Mouse (Mus musculus): Measurements from ENCODE around the gene Oaz3.

Gene Oaz3

GRCm38 (mm10) chr3:94391001-94391400 is 52.7 kb downstream of the Oaz3 start:
- in situ Hi-C loops (cut with MboI; ENCODE audit: low sequenced_read_pairs), result no loop called here

- in situ Hi-C loops (cut with MboI; ENCODE audit: low sequenced_read_pairs), result no loop called here
Measured at GRCm38 (mm10) chr3:94389420-94389819, 54.3 kb downstream of the Oaz3 start.

DNA sequence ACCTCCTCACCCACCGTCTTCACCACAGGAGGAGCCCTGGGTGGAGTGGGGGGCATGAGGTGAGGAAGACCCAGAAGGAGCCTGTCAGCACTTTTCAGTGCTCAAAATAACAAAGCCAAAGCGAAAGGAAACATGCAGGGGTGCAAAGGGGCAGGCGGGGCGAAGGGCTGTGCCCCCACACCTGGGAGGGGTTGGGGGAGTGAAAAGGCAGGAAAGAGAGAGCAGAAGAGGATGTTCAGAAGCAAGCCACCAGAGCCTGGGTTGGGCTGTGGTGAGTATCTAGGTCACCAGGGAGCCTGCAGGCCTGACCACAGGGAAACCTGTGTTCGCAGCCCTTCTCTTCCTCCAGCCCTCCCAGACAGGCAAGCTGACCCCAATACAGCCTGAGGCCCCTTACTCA is 55.7 kb downstream of the Oaz3 start:
- in situ Hi-C loops (cut with MboI; ENCODE audit: low sequenced_read_pairs), result no loop called here

GRCm38 (mm10) chr3:94387391-94387790 is 56.3 kb downstream of the Oaz3 start:
- in situ Hi-C loops (cut with MboI; ENCODE audit: low sequenced_read_pairs), result no loop called here

DNA sequence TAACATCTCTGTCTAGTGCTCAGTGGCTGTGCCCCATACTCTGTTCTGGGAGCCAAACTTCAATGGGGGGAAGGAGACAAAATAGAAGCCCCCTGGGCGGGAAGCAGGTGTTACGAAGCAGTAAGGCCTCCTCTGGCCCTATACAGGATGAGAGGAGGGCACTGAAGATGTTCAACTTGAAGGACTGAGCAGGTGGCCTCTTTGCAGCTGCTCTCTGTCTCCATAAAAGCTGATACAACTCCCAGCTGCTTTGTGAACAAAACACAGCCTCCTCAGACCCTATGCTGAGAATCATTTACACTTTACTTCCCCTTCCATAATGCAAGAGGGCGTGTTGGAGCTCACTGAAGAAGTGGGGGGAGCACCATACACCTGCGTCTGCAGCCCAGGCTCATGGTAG is 57.0 kb downstream of the Oaz3 start:
- in situ Hi-C loops (cut with MboI; ENCODE audit: low sequenced_read_pairs), result no loop called here

DNA sequence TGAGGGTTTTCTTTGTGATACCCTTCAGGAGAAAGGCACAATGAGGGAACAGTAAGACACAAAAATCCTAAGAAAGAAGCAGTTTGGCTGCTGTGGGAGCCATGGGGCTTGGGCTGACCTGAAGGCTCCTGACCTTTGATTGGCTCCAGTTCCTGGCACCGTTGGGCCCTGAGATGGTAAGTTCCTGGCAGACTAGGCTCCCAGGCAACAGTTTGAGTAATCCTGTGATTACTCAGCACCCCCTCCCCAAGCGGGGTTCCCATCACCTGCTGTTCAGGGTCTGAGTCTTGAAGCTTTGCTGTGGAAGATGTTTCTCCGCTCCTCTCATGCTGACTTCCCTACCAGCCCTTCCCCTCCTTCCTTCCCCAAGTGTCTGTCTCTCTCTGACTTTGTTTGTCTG is 60.2 kb downstream of the Oaz3 start:
- in situ Hi-C loops (cut with MboI; ENCODE audit: low sequenced_read_pairs), result no loop called here

Measured in CH12F3 (cell line).